Mouse (Mus musculus) lung, postnatal 0 days (tissue): ENCODE measurements at regions not wholly inside any gene's neighbourhood (a gene's known extent, or its start where the extent isn't known, plus 50 kb on each side); places are given as distances from the start of the nearest gene placed in this dataset.

Experiments
- ATAC-seq: fragments of 200-750 bp; cut with Nextera tagmentation; 2 replicates; pipeline ENCODE4 v1.8.0; 2017; ENCODE audit warnings: moderate library complexity
- DNase-seq: peaks from one replicate; pipeline ENCODE4 v3.0.0-alpha.2; 2016; ENCODE audit warnings: low spot score
- H3K27ac ChIP-seq: fragments of 300-500 bp; sonication (generic); 2 replicates; pipeline ENCODE4 v1.5.1; 2014; ENCODE audit warnings: antibody characterized with exemption, mild to moderate bottlenecking, low read length, mixed read lengths
- H3K27me3 ChIP-seq: fragments of 300-500 bp; sonication (generic); replicated peaks from 2 replicates; pipeline ENCODE4 v1.6.1; 2014; ENCODE audit warnings: low read length, mixed read lengths; ENCODE audit not compliant: insufficient read depth
- H3K36me3 ChIP-seq: fragments of 300-500 bp; sonication (generic); 2 replicates; pipeline ENCODE4 v1.6.1; 2014; ENCODE audit warnings: low read length, mixed read lengths; ENCODE audit not compliant: insufficient read depth
- H3K4me1 ChIP-seq: fragments of 300-500 bp; sonication (generic); 2 replicates; pipeline ENCODE4 v1.6.1; 2014; ENCODE audit warnings: antibody characterized with exemption, low read depth, low read length, mixed read lengths; ENCODE audit not compliant: insufficient read depth
- H3K4me2 ChIP-seq: fragments of 300-500 bp; sonication (generic); replicated peaks from 2 replicates; pipeline ENCODE4 v1.6.1; 2014; ENCODE audit warnings: low read depth, mild to moderate bottlenecking, low read length, moderate library complexity, mixed read lengths
- H3K4me3 ChIP-seq: fragments of 300-500 bp; sonication (generic); 2 replicates; pipeline ENCODE4 v1.5.1; 2014; ENCODE audit warnings: low read depth, low read length
- H3K9ac ChIP-seq: fragments of 300-500 bp; sonication (generic); replicated peaks from 2 replicates; pipeline ENCODE4 v1.6.1; 2014; ENCODE audit warnings: low read depth, mild to moderate bottlenecking
- H3K9me3 ChIP-seq: fragments of 300-500 bp; sonication (generic); 2 replicates; pipeline ENCODE4 v1.6.1; 2016; ENCODE audit warnings: low read length, mixed read lengths
- CTCF ChIP-seq: IDR thresholded peaks from 2 replicates; pipeline ENCODE4 v1.5.1; 2016; ENCODE audit warnings: antibody characterized with exemption, mild to moderate bottlenecking
- EP300 ChIP-seq: IDR thresholded peaks from 2 replicates; pipeline ENCODE4 v1.6.1; 2016; ENCODE audit warnings: antibody characterized with exemption, mild to moderate bottlenecking, control low read depth
- WGBS: fragments of 180-500 bp; shearing (Covaris S2); extraction: QIAGEN DNeasy Blood & Tissue Kit; methylation state at CpG from one replicate; pipeline ENCODE4 v1.1.7; 2014; 5-methylcytosine and 5-hydroxymethylcytosine counted together

GRCm38 (mm10) chr12:6042326-6042725 is 666.8 kb upstream of the Klhl29 start:
- H3K4me3 ChIP-seq: no peak overlapping the region
- no peaks in the 10 kb centered on the region for H3K9me3 ChIP-seq
- H3K27me3 ChIP-seq: no peaks in the 10 kb centered on the region
- H3K27ac ChIP-seq: no peak overlapping the region
- WGBS: 37% methylated on average over 1 of the region's 1 CpGs
- no peak overlapping the region for H3K4me2 ChIP-seq
- H3K9ac ChIP-seq: no peak overlapping the region
- H3K4me1 ChIP-seq: no peaks in the 10 kb centered on the region
- no peak for DNase-seq
- ATAC-seq: no peak
- H3K36me3 ChIP-seq: no peaks in the 10 kb centered on the region
- TF ChIP-seq CTCF: 0 out of 2 replicates have a peak, but pooled peaks have one; percentile 4
- no peak for TF ChIP-seq EP300

GRCm38 (mm10) chr12:6024111-6024510 is 648.6 kb upstream of the Klhl29 start:
- Histone ChIP-seq H3K36me3 (no peaks in the 10 kb centered on the region), H3K9ac (no peak overlapping the region), H3K9me3 (no peaks in the 10 kb centered on the region), H3K27me3 (no peaks in the 10 kb centered on the region), H3K27ac (no peak overlapping the region), H3K4me1 (no peaks in the 10 kb centered on the region), H3K4me2 (no peak overlapping the region), H3K4me3 (no peak overlapping the region)
- 76% methylated on average over 3 of the region's 3 CpGs for WGBS
- TF ChIP-seq EP300 (no peak), CTCF (no peak)
- no peak for DNase-seq
- ATAC-seq: no peak

GRCm38 (mm10) chr12:6022490-6022889 is 647.0 kb upstream of the Klhl29 start:
- DNase-seq (no peak), ATAC-seq (no peak)
- Histone ChIP-seq H3K4me2 (no peak overlapping the region), H3K27me3 (no peaks in the 10 kb centered on the region), H3K36me3 (no peaks in the 10 kb centered on the region), H3K4me1 (no peaks in the 10 kb centered on the region), H3K9ac (no peak overlapping the region), H3K27ac (no peak overlapping the region), H3K9me3 (no peaks in the 10 kb centered on the region), H3K4me3 (no peak overlapping the region)
- TF ChIP-seq EP300 (no peak), CTCF (no peak)
- 44% methylated on average over 2 of the region's 2 CpGs for WGBS

GRCm38 (mm10) chr12:6000961-6001360 is 625.5 kb upstream of the Klhl29 start:
- Histone ChIP-seq H3K4me3 (no peak overlapping the region), H3K9ac (no peak overlapping the region), H3K4me2 (no peak overlapping the region), H3K36me3 (no peaks in the 10 kb centered on the region), H3K27ac (no peak overlapping the region), H3K27me3 (no peaks in the 10 kb centered on the region), H3K9me3 (no peaks in the 10 kb centered on the region), H3K4me1 (no peaks in the 10 kb centered on the region)
- ATAC-seq (no peak), DNase-seq (no peak)
- no peak for TF ChIP-seq CTCF
- TF ChIP-seq EP300: no peak
- 61% methylated on average over 3 of the region's 3 CpGs for WGBS

- no peak overlapping the region for H3K27ac ChIP-seq
- no peak for TF ChIP-seq EP300
- no peak for TF ChIP-seq CTCF
- no peaks in the 10 kb centered on the region for H3K27me3 ChIP-seq
- no peak for ATAC-seq
- H3K9ac ChIP-seq: no peak overlapping the region
- 80% methylated on average over 5 of the region's 5 CpGs for WGBS
- DNase-seq: no peak
- H3K4me3 ChIP-seq: no peak overlapping the region
- H3K36me3 ChIP-seq: no peaks in the 10 kb centered on the region
- H3K9me3 ChIP-seq: no peaks in the 10 kb centered on the region
- H3K4me2 ChIP-seq: no peak overlapping the region
- H3K4me1 ChIP-seq: no peaks in the 10 kb centered on the region
Observed at GRCm38 (mm10) chr12:5997366-5997765, 621.9 kb upstream of the Klhl29 start.

GRCm38 (mm10) chr12:5996672-5997071 is 621.2 kb upstream of the Klhl29 start:
- Histone ChIP-seq H3K9me3 (no peaks in the 10 kb centered on the region), H3K27me3 (no peaks in the 10 kb centered on the region), H3K4me1 (no peaks in the 10 kb centered on the region), H3K4me3 (no peak overlapping the region), H3K36me3 (no peaks in the 10 kb centered on the region), H3K9ac (no peak overlapping the region), H3K27ac (no peak overlapping the region), H3K4me2 (no peak overlapping the region)
- TF ChIP-seq CTCF (no peak), EP300 (no peak)
- WGBS: 63% methylated on average over 6 of the region's 6 CpGs
- DNase-seq: no peak
- ATAC-seq: no peak

- WGBS: 47% methylated on average over 13 of the region's 13 CpGs
- H3K9ac ChIP-seq: no peak overlapping the region
- no peak overlapping the region for H3K27ac ChIP-seq
- H3K4me1 ChIP-seq: no peaks in the 10 kb centered on the region
- H3K4me2 ChIP-seq: no peak overlapping the region
- no peak overlapping the region for H3K4me3 ChIP-seq
- no peak for ATAC-seq
- no peaks in the 10 kb centered on the region for H3K9me3 ChIP-seq
- no peaks in the 10 kb centered on the region for H3K36me3 ChIP-seq
- no peak for DNase-seq
- H3K27me3 ChIP-seq: no peaks in the 10 kb centered on the region
- TF ChIP-seq EP300: no peak
- no peak for TF ChIP-seq CTCF
Observed at GRCm38 (mm10) chr12:5983937-5984610, 608.6 kb upstream of the Klhl29 start.
